Mouse (Mus musculus) embryo, embryonic 11.5 days (tissue): ENCODE measurements at regions not wholly inside any gene's neighbourhood (a gene's known extent, or its start where the extent isn't known, plus 50 kb on each side); places are given as distances from the start of the nearest gene placed in this dataset.
"Not testable (repeated sequence)": the region's sequence is repeated elsewhere in the genome, so short reads cannot be mapped to it uniquely, and the experiment has no call there.

Experiments
- DNase-seq: peaks from one replicate; pipeline ENCODE4 v3.0.0-alpha.2; 2012; ENCODE audit warnings: low read depth, low spot score

GRCm38 (mm10) chr9:85637274-85637673 lies 111.9 kb downstream of the Ibtk start:
- no peak for DNase-seq

DNA sequence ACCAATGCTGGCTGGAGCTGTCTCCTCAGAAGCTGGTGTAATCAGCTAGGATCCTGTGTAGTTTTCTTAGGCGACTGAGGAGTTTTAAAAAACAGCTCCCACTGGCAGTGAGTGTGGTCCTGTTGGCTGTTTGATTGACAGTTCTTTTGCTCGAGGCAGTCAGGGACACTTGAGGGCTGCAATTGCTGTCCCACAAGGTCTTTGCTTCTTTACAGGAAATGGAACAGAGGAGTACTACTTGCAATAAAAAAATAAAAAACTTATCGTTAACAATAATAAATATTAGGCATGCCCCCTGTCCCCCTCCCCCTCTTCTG lies 113.0 kb downstream of the Ibtk start:
- no peak for DNase-seq

DNA sequence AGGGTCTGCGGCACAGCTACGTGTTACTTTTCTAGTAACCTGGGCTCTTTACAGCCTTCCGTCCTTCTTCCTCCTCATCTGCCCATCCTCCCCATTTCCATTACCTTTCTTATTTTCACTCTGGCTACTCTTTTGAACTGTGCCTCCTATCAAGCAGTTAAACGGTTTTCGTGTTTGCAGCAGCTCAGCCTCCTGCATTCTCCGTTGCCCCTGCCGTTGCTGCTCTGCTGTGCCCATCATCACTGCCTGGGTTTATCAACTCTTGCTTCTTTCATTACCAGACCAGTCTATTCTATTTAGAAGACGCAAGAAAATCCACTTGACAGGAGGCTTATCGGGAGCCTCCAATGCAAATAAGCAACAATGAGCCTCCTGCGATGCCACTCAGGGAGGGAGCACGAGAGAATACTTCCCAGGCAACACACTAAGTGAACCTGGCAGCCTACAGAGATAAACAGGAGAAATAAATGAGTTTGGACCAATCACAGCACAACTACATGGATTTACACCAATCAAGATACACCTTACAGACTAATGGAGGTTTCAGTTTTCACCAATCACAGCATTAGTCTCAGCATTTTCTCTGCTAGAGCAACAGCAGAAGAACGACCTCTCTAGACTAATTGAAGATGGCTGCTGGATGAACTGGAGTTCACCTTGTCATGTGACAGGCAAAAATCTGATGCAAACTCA lies 113.5 kb downstream of the Ibtk start:
- no peak for DNase-seq

DNA sequence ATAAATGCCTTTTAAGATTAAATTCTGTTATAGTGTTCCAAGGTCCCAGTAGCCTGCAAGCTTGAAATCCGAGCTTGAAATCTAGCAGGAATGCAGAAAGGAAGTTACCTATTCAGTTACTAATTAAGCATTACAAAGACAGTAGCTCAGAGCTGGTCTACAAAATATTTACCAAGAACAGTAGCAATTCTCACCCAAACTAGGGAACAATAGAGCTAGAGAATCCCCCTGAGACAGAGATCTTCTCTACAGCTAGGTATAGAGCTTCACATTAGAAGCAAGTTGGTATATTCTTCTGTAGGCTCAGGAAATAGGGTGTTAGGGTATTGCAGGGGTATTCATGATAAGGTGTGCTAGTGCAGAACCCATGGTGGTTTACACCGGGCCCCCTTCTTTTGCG lies 114.3 kb downstream of the Ibtk start:
- DNase-seq, result not testable (repeated sequence)

DNA sequence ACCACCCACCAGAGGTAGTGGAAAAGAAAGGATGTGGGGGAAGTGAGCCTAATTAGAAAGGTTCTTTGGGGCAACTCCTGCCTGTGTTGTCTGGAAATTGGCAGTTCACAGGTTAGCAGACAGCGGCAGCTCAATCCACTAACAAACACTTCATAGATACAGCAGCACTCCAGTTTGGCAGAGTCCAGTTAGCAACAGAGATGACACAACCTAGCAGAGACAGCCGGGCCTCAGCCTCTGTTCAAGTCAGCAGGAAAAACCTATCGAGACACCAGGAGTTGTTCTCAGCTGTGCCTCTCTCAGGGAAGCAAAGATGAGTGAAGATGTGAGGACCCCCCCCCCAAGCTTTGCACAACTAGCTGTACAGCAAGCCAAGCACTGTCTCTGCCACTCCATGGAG lies 131.2 kb downstream of the Ibtk start:
- DNase-seq, result no peak

GRCm38 (mm10) chr9:85617177-85617777 lies 131.9 kb downstream of the Ibtk start:
- DNase-seq, result no peak

- no peak for DNase-seq
Measured at GRCm38 (mm10) chr9:85616266-85616869, 132.8 kb downstream of the Ibtk start.

GRCm38 (mm10) chr9:85609152-85609551 lies 140.0 kb downstream of the Ibtk start:
- no peak for DNase-seq

- no peak for DNase-seq
Measured at GRCm38 (mm10) chr9:85596959-85597358, 152.2 kb downstream of the Ibtk start.

DNA sequence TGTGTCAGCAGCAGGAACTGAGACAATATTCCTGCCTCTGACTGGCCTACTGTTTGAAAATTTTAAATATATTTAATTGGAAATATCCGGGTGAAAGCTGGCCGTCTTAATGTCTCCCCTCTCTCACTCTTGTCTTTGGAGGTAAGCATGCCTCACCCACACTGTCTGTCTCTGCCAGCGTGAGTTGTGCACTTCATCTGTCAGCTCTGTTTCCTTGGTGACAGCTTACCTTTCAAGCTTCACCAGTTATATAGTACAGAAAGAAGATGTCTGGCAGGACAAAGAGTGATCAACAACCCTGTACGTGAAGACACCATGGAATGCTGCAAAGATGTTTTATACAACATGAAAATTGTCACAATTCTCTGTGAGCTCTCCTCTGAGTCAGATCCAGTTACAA lies 155.3 kb downstream of the Ibtk start:
- no peak for DNase-seq

GRCm38 (mm10) chr9:85592639-85593038 lies 156.5 kb downstream of the Ibtk start:
- DNase-seq, result no peak

GRCm38 (mm10) chr9:85589210-85589609 lies 159.9 kb downstream of the Ibtk start:
- no peak for DNase-seq

GRCm38 (mm10) chr9:85588077-85588476 lies 161.1 kb downstream of the Ibtk start:
- DNase-seq, result peak; percentile 14

GRCm38 (mm10) chr9:85581028-85581595 lies 168.0 kb downstream of the Ibtk start:
- DNase-seq, result no peak

GRCm38 (mm10) chr9:85577812-85578211 lies 171.3 kb downstream of the Ibtk start:
- DNase-seq, result no peak

DNA sequence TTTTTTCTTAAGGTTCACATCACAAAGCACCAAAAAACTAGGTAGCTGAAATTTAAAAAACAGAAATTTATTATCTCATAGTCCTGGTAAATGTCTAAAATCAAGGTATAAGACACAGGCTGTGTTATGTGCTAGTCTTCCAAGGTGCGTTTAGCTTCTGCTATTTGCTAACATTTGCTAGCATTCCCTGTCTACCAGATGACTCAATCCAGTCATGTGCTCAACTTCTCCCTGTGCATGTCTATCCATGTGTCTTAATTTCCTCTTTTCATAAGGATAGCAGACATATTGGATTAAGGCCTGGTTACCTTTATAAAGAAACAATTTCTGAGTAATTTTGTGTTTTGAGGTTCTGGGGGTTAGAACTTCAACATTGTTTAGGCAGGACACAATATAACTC lies 171.8 kb downstream of the Ibtk start:
- no peak for DNase-seq

DNA sequence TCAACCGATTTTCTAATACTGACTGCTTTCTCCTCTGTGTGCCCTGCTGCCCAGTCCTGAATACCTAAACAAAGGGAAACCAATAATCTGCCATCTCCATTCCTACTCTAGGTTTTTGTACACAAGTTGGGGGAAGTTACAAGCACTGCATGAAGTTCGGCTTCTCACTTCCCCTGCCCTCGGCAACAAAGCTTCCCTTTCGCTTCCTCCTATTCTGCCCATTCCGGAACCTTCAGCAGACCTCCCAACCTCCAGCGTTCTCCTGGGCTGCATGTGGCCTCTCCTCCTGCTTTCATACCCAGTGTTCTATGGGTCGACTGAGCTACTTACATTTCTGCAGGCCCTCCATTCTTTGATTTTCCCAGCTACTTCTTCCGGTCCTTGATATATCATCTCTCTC lies 180.3 kb downstream of the Ibtk start:
- DNase-seq, result no peak

DNA sequence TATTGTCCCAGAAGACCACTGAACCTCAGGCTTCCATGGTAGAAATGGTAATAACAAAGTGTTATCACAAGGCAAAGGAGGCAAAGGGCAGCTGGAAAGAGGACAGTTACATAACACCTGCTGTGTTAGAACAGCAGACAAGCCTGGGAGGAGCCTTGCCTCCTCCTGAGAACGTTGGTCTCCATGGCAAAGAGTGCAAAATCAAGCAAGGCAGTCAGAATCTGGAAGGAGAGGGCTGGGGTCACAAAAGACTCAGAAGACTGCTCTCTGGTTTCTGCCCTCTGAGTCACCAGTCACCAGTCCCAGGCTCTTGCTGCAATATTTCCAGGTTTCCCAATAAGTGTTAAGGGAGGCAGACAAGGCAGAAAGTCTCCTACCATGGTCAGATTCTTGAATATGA lies 197.3 kb downstream of the Ibtk start:
- no peak for DNase-seq

GRCm38 (mm10) chr9:85550455-85550854 lies 198.7 kb downstream of the Ibtk start:
- DNase-seq, result no peak

GRCm38 (mm10) chr9:85546226-85546625 lies 202.9 kb downstream of the Ibtk start:
- no peak for DNase-seq

DNA sequence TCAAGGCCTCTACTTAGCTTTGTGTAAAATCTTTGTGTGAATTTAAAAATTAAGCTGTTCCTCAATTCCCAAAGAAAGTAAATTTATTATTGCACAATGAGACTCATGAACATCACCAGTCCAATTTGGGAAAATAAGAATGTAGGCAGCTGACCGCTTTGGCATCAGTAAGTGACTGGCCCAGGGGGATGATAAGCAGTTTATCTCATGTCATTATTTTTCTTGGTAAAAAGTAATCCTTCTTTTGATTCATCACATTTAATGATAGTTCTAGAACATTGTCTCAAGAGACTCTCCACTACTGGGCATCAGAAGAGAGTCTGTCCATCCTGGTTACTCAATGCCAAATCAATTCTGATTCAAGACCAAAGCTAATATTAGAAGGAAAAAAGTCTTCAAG lies 203.6 kb downstream of the Ibtk start:
- no peak for DNase-seq

DNA sequence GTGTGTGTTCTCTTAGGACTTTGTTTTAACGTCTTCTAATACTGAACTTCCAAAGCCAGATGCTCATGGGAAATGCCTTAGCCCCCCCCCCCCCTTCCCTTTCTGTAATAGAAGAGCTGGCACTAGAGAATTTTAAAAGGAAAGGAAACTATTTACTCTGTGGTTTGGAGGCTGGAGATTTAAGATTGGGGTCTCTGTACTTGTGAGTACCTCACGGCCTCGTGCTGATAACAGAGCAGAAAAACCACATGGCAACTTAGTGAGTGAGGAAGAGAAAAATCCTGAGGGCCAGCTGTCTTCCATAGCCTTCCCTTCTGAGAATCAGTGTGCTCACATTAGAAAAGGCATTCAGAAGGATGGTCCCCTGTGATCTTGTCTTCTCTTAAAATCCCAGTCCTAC lies 210.6 kb downstream of the Ibtk start:
- DNase-seq, result no peak

- DNase-seq, result no peak
Measured at GRCm38 (mm10) chr9:85528421-85528820, 201.3 kb upstream of the Tent5a start.
